Mouse (Mus musculus): ENCODE measurements at regions not wholly inside any gene's neighbourhood (a gene's known extent, or its start where the extent isn't known, plus 50 kb on each side); places are given as distances from the start of the nearest gene placed in this dataset.

GRCm38 (mm10) chr5:103355372-103356300 lies 69.4 kb upstream of the Ptpn13 start:
- H3K4me2 ChIP-seq, result no peak overlapping the region
- ATAC-seq (ENCODE audit: low read depth) (no peak), DNase-seq (no peak)
- no peak overlapping the region for H3K4me3 ChIP-seq (replicated peaks)
- no peak overlapping the region for H3K27ac ChIP-seq
- H3K27me3 ChIP-seq, result no peaks in the 10 kb centered on the region
- no peaks in the 10 kb centered on the region for H3K4me1 ChIP-seq (replicated peaks)
- 34% methylated on average over 21 of the region's 21 CpGs for WGBS (ENCODE audit: insufficient replicate concordance)
- H3K9me3 ChIP-seq (replicated peaks), result 0 out of 2 replicates have a peak, but pooled peaks cover 3% of the 10 kb centered on the region
- H3K9ac ChIP-seq, result no peak overlapping the region
- no peaks in the 10 kb centered on the region for H3K36me3 ChIP-seq

- H3K27me3 ChIP-seq, result no peaks in the 10 kb centered on the region
- H3K36me3 ChIP-seq, result no peaks in the 10 kb centered on the region
- 17% methylated on average over 2 of the region's 2 CpGs for WGBS (ENCODE audit: insufficient replicate concordance)
- no peaks in the 10 kb centered on the region for H3K4me1 ChIP-seq (replicated peaks)
- H3K4me3 ChIP-seq (replicated peaks), result no peak overlapping the region
- no peak overlapping the region for H3K4me2 ChIP-seq
- H3K9me3 ChIP-seq (replicated peaks), result peaks cover 7% of the 10 kb centered on the region; the same call in 1 of the 2 replicates
- H3K9ac ChIP-seq, result no peak overlapping the region
- DNase-seq (no peak), ATAC-seq (ENCODE audit: low read depth) (no peak)
- H3K27ac ChIP-seq, result no peak overlapping the region
These were observed 81.1 kb upstream of the Ptpn13 start for GRCm38 (mm10) chr5:103343869-103344268.

DNA sequence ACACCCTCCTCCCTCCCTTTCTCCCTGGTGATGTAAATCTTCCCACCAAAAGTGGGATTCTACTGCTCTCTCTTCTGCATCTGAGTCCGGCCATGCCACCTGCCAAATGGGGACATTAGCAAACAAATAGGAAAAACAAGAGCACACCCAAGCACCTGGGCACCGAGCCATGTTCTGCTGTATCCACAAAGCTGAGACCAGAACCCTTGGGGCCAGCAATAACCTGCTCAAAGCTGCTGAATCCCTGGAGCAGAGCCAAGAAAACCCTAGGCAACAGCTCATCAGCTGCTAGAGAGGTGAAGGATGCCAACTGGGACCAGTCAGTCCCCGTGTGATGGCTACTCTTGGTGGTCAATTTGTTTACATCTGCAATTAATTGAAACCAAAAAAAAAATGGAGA lies 83.5 kb upstream of the Ptpn13 start:
- Histone ChIP-seq H3K4me3 (replicated peaks) (no peak overlapping the region), H3K36me3 (no peaks in the 10 kb centered on the region), H3K4me2 (no peak overlapping the region), H3K27me3 (no peaks in the 10 kb centered on the region), H3K4me1 (replicated peaks) (no peaks in the 10 kb centered on the region), H3K27ac (no peak overlapping the region), H3K9ac (no peak overlapping the region), H3K9me3 (replicated peaks) (no peaks in the 10 kb centered on the region)
- DNase-seq, result no peak
- 70% methylated on average over 3 of the region's 3 CpGs for WGBS (ENCODE audit: insufficient replicate concordance)
- ATAC-seq (ENCODE audit: low read depth), result no peak

DNA sequence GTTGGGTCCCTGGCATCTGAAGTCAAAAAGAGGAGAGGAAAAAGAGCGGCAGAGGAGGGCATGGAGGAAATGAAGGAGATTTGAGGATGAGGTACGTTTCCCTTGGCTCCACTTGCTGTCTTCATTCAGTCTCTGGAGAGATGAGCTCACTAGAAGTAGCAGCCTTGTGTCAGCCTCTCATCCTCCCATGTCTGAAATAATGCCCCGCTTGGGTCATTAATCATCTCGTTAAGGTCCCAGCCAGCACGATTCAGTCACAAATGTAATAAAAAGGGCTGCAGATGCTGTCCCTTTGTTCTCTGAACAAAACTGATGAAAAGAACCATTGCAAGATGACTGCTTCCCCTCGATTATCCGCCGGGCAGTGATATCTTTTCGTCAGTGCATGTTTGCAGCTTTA lies 84.4 kb upstream of the Ptpn13 start:
- H3K4me2 ChIP-seq, result no peak overlapping the region
- H3K9me3 ChIP-seq (replicated peaks), result no peaks in the 10 kb centered on the region
- ATAC-seq (ENCODE audit: low read depth) (no peak), DNase-seq (no peak)
- no peaks in the 10 kb centered on the region for H3K27me3 ChIP-seq
- no peak overlapping the region for H3K9ac ChIP-seq
- no peaks in the 10 kb centered on the region for H3K4me1 ChIP-seq (replicated peaks)
- no peak overlapping the region for H3K27ac ChIP-seq
- no peaks in the 10 kb centered on the region for H3K36me3 ChIP-seq
- H3K4me3 ChIP-seq (replicated peaks), result no peak overlapping the region
- 59% methylated on average over 9 of the region's 9 CpGs for WGBS (ENCODE audit: insufficient replicate concordance)

- Histone ChIP-seq H3K27ac (no peak overlapping the region), H3K4me2 (no peak overlapping the region), H3K4me1 (replicated peaks) (no peaks in the 10 kb centered on the region), H3K27me3 (no peaks in the 10 kb centered on the region), H3K9me3 (replicated peaks) (no peaks in the 10 kb centered on the region), H3K4me3 (replicated peaks) (no peak overlapping the region), H3K36me3 (no peaks in the 10 kb centered on the region), H3K9ac (no peak overlapping the region)
- ATAC-seq (ENCODE audit: low read depth), result no peak
- no peak for DNase-seq
- WGBS (ENCODE audit: insufficient replicate concordance), result 24% methylated on average over 11 of the region's 11 CpGs
These were observed 88.1 kb upstream of the Ptpn13 start for GRCm38 (mm10) chr5:103336689-103337490.

DNA sequence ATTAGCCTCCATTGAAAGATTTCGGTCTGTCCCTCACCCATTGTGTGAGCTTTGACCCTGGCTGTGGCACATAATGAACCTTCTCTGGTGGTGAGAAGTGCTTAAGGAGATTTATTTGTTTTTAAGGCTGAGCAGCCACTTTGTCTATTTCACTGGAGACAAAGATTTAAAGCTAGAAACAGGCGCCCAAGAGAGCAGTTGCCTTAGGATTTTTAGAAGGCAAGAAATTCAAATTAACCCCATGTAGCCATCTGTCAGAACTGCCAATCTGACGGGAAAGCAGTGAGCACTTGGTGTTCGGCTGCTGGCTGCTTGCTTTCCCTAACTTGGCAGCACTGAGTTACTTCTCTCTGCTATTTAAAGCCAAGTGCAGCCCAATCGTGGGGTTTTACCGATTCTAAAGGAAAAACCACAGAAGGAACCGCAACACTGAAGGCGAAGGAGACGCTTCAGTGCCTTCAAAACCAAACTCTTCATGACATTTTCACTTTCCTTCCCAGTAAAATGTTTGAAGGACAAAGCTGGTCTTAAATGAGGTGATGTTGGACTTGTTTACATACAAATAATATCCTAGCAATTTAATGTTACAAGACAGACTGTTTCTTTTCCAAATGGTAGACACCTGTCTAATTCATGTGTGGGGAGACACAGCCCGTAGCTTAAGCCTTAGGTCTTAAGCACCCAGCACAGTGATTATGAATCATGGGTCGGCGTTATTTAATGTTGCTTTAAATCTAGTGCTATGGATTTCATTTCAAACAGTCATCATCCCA lies 88.9 kb upstream of the Ptpn13 start:
- no peak for ATAC-seq (ENCODE audit: low read depth)
- Histone ChIP-seq H3K4me2 (no peak overlapping the region), H3K9me3 (replicated peaks) (no peaks in the 10 kb centered on the region), H3K4me1 (replicated peaks) (no peaks in the 10 kb centered on the region), H3K9ac (no peak overlapping the region), H3K27me3 (no peaks in the 10 kb centered on the region), H3K36me3 (no peaks in the 10 kb centered on the region), H3K4me3 (replicated peaks) (no peak overlapping the region), H3K27ac (no peak overlapping the region)
- DNase-seq, result no peak
- 20% methylated on average over 12 of the region's 12 CpGs for WGBS (ENCODE audit: insufficient replicate concordance)

DNA sequence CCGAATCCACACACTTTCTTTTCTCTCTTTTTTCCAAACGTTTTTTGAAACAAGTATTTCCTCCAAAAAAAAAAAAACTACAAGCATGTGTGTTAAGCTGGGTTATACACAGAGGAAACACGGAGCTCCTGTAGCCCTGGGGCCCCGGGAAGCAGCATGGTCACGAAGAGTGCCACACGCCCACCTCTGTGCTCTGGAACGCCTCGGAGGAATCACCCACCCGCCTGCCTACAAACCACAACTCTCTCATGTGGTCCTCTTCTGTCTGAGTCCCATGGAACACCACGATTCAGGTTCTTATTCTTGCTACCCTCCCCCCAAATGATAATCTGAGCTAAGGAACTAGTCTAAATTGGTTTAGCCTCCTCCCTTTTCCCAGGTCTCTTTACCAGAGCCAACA lies 98.6 kb upstream of the Ptpn13 start:
- no peak for ATAC-seq (ENCODE audit: low read depth)
- Histone ChIP-seq H3K9me3 (replicated peaks) (no peaks in the 10 kb centered on the region), H3K36me3 (no peaks in the 10 kb centered on the region), H3K9ac (no peak overlapping the region), H3K27ac (no peak overlapping the region), H3K4me1 (replicated peaks) (no peaks in the 10 kb centered on the region), H3K4me3 (replicated peaks) (no peak overlapping the region), H3K27me3 (no peaks in the 10 kb centered on the region), H3K4me2 (no peak overlapping the region)
- WGBS (ENCODE audit: insufficient replicate concordance), result 37% methylated on average over 10 of the region's 10 CpGs
- no peak for DNase-seq

- no peaks in the 10 kb centered on the region for H3K36me3 ChIP-seq
- no peaks in the 10 kb centered on the region for H3K27me3 ChIP-seq
- WGBS (ENCODE audit: insufficient replicate concordance), result 69% methylated on average over 5 of the region's 5 CpGs
- H3K9me3 ChIP-seq (replicated peaks), result no peaks in the 10 kb centered on the region
- H3K27ac ChIP-seq, result no peak overlapping the region
- H3K9ac ChIP-seq, result no peak overlapping the region
- H3K4me3 ChIP-seq (replicated peaks), result no peak overlapping the region
- H3K4me2 ChIP-seq, result no peak overlapping the region
- no peaks in the 10 kb centered on the region for H3K4me1 ChIP-seq (replicated peaks)
- DNase-seq (no peak), ATAC-seq (ENCODE audit: low read depth) (no peak)
These were observed 104.7 kb upstream of the Ptpn13 start for GRCm38 (mm10) chr5:103320341-103320740.

- DNase-seq, result no peak
- Histone ChIP-seq H3K4me3 (replicated peaks) (no peak overlapping the region), H3K4me1 (replicated peaks) (no peaks in the 10 kb centered on the region), H3K36me3 (no peaks in the 10 kb centered on the region), H3K9me3 (replicated peaks) (no peaks in the 10 kb centered on the region), H3K27me3 (no peaks in the 10 kb centered on the region), H3K4me2 (no peak overlapping the region), H3K27ac (no peak overlapping the region), H3K9ac (no peak overlapping the region)
- ATAC-seq (ENCODE audit: low read depth), result no peak
- 47% methylated on average over 9 of the region's 9 CpGs for WGBS (ENCODE audit: insufficient replicate concordance)
These were observed 98.8 kb upstream of the Mapk10 start for GRCm38 (mm10) chr5:103309806-103310525.

DNA sequence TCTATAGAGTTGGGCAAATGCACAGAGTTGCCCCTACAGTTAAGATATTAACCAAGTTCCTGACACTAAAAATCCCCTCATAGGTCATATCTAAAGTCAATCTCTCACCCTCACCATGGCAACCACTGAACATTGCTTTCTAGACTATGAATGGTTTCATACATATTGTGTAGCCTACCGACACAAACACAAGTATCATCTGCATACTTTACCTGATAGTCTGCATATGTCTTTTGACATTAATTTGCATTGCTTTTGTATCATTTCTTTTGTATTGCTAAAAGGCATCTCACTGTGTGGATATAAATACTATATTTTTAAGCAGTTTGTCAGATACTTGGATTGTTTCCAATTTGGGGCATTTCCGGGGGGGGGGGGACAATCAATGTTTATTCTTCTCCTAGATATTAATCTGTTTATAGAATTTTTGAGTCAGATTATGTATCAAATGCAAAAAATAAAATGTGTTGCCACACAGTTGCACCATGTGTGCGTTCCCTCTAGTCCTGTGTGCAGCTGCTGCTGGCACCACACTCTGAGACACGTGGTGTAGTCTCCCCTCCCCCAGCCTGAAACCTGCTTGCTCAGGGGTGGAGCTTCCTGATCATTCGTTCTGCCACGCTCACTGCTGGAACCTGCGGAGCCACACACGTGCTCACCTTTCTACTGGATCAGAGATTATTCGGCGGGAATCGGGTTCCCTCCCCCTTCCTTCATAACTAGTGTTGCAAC lies 94.7 kb upstream of the Mapk10 start:
- Histone ChIP-seq H3K9ac (no peak overlapping the region), H3K4me2 (no peak overlapping the region), H3K4me3 (replicated peaks) (no peak overlapping the region), H3K9me3 (replicated peaks) (no peaks in the 10 kb centered on the region), H3K4me1 (replicated peaks) (no peaks in the 10 kb centered on the region), H3K27me3 (no peaks in the 10 kb centered on the region), H3K27ac (no peak overlapping the region), H3K36me3 (no peaks in the 10 kb centered on the region)
- ATAC-seq (ENCODE audit: low read depth) (no peak), DNase-seq (no peak)
- WGBS (ENCODE audit: insufficient replicate concordance), result 65% methylated on average over 11 of the region's 11 CpGs

All from liver, embryonic 13.5 days (tissue).